Mouse (Mus musculus): Measurements from ENCODE around the gene Klhl2.

Klhl2 gene

DNA sequence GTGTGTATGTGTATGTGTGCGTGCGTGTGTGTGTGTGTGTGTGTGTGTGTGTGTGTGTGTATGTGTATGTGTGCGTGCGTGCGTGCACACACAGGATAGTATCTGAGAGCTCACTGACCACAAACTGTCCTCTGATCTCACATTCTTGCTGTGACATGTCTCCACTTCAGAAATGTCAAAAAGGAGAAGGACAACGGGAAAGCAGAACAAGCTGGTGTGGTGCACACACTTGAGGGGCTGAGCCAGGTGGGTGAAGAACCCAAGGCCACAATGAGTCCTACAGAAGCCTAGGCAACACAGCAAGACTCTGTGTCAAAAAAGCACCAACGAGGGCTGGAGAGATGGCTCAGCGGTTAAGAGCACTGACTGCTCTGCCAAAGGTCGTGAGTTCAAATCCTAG, 81.2 kb downstream of the Klhl2 start:
- no peak for DNase-seq (ENCODE audit: low read depth)

DNA sequence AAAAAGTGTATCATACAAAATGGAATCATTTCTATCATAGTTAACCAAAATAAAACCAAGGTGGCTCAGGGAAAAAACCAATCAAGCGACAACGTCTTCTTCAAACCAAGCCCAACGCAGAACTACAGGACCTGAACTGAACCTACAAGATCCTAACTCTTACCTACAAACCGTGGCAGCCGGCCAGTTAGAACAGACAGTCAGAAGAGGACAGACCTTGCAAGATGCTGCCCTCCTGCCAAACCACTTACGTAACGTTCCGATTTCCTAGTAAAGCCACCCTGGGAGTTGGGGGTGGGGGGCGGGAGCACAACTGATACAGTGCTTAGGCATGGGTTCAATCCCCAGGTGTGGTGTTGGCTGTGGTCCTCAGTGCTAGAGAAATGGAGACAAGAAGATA, 82.8 kb downstream of the Klhl2 start:
- DNase-seq (ENCODE audit: low read depth): no peak

DNA sequence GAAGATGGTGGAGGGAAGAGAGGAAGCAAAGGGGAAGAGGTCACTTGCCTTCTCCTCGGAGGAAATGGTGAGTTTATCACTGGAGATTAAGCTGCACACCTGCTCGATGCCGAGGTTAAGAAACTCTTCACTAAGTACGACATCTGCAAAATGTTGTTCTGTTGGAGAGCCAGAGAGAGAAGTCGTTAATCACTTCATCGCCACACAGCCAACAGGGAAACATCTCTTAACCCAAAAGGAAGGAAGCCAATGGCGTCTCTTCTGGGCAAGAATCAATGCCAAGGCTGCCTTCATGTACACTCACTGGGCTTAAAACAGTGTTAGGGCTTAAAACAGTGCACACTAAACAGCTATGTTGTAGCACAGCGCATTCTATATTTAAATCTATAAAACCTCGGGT, 85.7 kb downstream of the Klhl2 start:
- DNase-seq (ENCODE audit: low read depth): peak; percentile 18

DNA sequence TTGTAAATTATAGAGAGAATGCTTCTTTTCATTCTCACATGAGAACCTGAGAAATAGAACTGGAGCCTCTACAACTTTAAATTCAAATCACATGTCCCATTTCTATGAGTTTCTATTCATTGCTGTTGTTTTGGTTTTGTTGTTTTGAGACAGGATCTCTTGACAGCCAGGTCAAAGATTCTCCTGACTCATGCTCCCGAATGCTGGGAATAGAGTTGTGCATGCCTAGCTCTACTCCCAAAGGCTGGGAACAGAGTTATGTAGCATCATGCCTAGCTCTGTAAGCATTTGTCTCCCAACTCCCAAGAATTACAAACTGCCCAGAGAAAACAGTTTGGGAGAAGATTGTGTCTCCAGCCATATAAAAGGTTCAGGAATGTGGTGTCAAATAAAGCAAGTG, 87.1 kb downstream of the Klhl2 start:
- DNase-seq (ENCODE audit: low read depth): no peak

DNA sequence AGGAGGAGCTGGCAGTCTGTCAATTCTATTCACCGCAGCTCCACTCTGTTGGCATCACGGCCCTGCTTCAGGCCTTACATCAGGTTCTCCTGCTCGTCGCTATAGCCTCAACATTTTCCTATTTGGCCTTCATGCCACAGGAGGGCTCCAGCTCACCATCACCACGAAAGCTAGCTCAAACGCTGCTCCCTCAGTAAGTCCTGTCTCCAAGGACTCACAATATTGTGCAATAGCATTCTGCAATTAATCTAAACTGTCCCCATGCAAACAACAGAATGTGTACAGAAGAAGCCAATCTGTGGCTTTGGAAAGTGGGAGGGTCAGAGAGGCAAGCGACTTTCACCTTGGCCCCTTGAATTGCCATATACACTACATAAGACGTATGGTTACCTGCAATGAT, 88.4 kb downstream of the Klhl2 start:
- DNase-seq (ENCODE audit: low read depth): no peak

DNA sequence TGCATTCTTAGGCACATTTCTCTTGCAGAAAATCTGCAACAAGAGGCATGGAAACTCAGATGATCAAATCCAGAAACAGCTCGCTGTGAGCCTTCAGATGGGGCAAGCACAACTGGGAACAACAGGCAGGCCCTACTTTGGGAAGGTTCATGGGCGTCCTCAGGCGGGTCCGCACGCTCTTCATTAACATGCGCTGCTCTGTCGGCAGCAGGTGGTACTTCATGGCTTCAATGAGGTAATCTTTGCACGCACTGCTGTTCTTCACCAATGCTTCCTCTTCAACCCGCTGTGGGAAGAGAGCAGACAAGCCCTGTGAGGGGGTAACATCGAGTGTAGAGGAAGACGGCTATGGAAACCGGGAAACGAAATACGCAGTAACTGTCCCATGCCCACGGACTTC, 91.9 kb downstream of the Klhl2 start:
- no peak for DNase-seq (ENCODE audit: low read depth)

DNA sequence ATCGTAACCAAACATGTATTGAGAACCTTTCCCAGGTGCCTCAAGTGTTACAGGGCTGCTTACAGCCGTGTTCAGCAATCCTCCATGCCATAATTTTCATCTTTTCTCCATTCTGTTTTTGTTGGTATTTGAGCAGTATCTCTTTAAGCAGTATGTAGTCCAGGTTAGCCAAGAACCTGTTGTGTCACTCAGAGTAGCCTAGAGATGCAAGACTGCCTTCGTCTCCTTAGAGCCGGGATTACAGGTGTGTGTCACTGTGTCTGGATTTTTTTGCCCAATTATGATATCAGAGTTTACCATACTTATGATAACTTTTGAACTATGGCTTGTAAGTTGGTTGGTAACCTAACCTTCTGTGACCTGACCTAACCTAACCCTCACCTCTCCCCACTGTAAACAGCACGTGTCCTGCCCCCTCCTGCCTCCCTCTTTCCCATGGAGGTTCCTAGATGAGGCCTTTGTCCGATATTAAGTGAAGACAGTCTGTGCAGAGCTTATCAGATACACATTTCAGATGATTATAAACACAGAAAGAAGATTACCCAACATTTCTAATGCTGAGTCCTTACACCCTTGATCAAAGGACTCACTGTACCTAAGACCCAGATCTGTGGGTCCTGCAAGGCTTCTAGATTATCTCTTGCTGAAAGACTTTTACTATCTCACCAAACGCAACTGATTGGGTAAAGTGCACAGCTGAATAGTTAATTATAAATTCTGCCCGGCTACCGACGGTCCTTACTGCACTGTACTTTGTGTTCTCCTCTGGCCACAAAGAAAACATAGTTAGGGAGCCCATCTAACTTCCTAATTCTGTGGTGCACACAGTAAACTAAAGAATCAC, 103.4 kb downstream of the Klhl2 start:
- DNase-seq (ENCODE audit: low read depth): no peak

DNA sequence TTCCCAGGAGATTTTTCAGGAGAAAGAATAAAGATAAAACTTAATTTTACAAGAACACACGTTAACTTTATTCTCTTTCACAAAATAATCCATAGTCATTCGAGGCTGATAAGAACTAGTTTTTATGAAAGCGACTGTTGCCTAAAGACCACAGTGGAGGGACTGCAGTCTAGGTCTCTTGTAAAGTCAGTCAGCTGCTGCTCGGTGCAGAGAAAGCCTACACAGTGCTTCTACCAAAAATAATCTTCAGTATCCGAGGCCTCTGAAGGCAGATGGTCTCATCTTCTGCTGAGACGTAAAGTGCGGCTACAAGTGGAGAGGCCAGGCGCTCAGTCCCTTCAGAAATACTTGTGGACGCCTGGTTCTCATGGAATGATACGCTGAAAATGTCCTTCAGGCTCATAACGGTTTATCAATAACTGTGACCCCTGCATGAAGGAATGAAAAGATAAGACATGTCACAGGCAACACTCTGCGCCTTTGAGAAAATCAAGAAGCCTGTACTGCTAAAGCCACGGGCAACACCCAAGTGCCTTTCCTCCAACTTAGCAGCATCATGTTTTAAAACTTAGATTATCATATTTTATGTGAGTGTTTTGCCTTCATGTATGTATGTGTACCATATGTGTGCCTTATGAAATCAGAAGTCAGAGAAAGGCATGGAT, 109.1 kb downstream of the Klhl2 start:
- DNase-seq (ENCODE audit: low read depth): no peak

DNA sequence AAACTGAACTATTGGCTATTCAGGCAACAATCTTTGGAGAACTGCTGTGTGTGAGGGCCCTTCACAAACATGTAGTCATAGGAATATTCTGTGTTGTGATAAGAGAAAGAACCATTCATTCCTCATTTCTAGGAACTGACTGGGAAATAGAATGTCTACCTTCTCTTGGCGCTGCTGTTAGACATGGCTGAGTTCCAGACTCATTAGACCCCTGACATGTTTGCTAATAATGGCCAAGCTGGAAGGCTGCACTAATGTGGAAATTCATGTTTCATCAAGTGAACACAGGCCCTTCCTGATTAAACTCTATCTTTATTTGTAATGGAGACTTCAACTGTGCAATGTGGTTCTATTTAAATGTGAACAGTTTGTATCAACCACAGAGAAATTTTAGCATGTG, 110.9 kb downstream of the Klhl2 start:
- no peak for DNase-seq (ENCODE audit: low read depth)

DNA sequence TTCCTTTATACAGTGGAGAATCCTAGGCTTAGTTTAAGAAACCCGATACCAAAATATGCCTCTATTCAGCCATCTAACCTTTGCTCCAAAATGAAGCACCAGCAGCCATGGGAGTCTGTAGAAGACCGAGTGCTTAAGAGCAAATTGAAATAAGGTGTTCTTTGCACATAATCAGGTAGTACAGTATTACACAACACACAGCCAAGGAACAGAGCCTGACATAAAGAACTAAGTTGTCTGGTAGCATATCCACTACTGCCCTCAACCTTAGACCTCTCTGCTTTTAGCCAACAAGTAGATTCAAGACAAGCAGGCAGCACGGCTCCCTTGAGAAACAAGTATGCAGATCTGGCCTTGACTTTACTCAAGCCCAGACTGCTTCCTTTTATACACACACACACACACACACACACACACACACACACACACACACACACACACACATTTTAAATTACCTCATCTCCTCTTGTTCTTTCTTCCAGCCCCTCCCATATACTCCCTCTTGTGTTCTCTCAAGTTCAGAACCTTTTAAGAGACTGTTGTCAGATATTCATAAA, 113.0 kb downstream of the Klhl2 start:
- DNase-seq (ENCODE audit: low read depth): no peak

DNA sequence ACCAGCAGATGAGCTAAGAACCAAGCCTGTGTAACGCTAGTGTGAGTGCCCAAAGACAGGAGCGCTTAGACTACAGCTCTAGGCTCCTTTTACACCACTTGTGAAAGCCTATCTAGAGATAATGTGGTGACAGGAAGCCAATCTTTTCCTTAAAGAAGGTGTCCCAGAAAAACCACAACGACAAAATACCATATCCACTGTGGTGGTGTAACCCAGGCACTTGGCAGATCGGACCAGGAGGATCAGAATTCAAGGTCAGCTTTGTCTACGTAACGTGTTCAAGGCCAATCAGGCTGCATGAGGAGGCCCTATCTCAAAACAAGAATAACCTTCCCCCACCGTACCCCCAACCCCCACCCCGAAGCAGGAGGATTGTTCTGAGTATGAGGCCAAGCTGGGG, 114.7 kb downstream of the Klhl2 start:
- DNase-seq (ENCODE audit: low read depth): no peak

DNA sequence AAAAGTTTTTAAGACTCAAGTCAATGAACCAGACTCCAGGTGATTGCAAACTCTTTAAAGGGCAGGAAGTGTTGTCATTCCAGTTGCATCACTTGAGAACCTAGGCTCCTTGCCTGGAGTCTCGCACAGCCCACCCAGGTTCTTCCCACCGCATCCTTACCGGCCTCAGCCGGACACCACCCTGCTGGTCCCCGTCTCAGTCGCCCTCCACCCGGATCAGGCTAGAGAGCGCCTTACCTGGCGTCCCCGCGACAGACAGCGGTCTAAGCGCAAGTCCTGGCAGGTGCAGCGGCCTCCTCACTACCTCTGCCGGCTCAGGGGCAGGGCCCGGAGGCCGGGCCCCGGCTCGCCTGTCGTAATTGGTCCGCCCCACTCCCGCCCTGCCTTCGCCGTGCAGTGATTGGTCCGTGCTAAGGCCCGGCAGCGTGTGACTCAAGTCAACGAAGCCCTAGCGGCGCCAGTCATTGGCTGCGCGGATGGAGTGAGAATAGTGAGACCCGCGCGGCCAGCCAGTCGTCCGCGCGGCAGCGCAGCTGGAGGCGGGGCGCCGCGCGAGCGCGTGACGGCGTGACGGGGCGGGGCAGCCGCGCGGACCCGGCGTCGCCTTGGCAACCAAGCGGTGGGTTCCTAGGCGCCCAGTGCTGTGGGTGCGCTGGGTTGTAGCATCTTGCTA, 116.4 kb downstream of the Klhl2 start, which contains the start of gene Msmo1:
Msmo1 (minus strand) TSS at position 522 of the 673 bp plus-strand sequence.
- DNase-seq (ENCODE audit: low read depth): peak; percentile 98

DNA sequence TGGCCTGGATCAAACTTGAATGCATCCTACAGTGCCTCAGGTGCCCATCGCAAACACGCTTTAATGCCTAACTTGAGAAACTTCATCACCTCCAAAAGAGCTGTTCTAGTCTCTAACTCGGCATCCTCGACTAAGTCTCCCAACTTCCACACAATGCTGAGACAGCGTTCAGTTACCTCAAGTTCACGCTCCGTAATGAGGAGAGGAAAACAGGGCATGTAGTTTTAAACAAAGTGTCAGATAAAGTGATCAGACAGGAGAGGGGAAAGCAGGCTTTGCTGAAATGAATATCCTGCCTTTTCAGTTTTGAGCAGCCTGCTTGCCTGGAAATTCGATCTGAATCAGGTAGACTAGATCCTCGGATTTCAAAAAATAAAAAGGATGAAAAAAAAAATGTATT, 117.2 kb downstream of the Klhl2 start:
- peak; percentile 29 for DNase-seq (ENCODE audit: low read depth)

DNA sequence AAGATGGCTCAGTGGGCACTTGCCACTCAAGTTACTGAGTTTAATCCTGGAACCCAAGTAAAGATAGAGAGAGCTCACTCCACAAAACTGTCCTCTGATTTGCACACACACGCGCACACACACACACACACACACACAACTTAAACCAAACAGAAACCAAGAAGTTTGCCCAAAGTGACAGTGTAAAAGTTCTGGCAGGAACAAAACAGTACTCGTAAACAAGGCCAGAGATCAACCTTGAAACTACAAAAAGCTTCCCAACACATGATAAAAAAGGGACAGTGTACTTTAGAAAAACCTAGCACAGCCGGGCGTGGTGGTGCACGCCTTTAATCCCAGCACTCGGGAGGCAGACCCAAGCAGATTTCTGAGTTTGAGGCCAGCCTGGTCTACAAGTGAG, 121.7 kb downstream of the Klhl2 start:
- no peak for DNase-seq (ENCODE audit: low read depth)

DNA sequence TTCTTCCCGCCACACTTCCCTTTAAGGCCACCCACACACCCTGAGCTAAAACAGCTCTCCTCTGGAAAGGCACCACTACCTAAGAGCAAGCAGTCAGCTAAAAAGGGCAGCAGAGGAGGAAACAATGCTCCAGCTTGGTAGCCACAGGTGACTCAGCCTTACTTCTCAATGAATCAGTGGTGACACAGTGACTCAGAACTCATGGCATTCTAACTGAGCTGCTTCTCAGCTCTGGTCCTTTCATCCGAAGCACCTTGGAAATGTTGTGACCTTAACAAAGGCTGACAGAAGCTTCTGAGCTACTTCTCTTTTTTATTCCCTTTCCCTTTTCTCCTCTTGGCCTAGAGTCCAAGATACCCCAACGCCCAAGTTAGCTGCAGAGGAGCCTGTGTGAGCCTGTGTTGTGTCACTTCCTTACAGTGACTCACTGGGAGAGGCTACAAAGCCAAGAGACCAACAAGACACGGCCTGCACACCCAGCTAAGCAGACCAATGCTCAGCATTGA, 123.6 kb downstream of the Klhl2 start:
- no peak for DNase-seq (ENCODE audit: low read depth)

DNA sequence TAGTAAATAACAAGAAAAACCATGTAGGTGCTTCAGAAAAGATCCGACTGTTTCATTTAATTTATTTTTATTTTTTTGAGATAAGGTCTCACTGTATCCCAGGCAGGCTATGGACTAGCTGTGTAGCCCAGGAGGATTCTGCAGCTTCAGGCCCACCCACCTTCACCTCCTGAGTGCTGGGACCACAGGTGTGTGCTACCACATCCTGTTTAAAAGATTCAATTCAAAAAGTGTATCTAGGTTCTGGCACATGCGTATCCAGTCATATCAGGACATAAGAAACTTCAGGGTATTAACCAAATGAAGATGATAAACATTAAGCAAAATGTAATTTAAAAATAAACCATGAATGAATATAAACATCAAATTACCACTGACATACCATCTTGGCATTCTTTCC, 126.6 kb downstream of the Klhl2 start:
- no peak for DNase-seq (ENCODE audit: low read depth)

DNA sequence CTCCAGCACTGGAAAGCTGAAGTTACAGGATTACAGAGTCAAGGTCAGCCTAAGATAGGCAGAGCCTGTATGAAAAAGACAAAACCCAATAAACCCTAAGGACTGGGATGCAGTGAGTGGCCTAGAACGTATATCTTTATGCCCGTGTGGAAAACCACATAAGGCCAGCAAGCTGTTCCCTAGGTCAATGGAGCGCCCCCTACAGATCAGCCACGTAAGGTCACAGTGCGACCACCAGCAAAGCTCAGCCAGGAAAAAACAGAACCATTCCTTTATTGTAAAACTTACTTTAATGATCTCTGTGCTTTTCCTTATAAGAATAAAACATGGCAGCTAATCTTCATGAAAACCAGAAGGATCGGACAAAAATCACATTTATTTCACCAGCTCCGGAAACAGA, 131.9 kb downstream of the Klhl2 start:
- no peak for DNase-seq (ENCODE audit: low read depth)

DNA sequence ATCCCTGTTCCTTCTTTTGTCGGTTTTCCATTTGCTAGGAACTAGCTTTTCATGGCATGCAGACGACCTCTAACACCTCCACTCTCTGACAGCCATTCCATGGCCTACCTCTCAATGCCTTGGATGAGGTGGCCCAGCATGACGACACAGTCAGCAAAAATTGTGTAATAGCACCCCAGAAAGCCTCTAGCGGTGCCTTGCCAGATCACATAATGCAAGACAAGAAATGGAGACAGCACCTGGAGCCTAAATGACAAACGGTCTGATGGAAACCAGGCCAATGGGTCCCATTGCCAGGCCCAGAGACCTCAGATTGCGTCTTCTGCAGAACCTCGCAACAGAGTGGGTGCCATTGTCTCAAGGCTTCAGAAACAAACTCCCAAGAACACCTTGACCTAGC, 137.3 kb downstream of the Klhl2 start:
- DNase-seq (ENCODE audit: low read depth): no peak

DNA sequence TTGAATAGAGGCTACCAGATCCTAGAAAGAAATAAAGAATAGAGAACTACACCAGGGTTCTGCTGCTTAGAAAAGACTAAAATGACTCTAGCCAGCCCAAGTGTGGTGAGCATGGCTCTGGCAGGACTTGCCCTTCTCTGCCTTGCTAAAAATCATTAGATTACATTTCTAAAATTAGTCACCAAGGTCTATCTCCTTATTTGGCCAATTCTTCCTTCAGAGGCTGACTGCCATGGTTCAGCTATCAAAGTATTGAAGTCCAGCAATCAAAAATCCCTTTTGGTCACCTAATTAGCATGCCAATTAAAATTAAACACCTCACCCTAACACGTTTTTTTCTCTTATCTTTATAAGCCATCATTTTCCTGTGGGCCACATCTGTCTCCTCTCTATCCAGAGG, 138.3 kb downstream of the Klhl2 start:
- no peak for DNase-seq (ENCODE audit: low read depth)

DNA sequence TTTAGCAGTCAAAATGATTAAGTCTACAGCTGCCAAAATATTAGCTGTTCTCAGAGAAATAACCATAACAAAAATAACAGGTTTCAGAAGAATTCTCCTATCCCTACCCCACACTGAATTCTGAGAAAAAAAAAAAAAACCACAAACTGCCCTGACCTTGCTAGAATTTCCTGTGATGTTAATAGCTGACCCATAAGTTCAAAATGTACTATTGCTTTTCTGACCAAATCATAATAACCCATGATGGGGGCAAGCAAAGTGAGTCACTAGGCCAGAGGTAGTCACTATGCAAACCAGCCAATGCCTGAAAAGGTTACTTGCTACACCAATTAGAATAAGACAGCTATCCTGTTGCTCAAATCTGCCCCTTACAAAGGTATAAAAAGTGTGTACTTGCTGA, 142.3 kb downstream of the Klhl2 start:
- DNase-seq (ENCODE audit: low read depth): no peak

DNA sequence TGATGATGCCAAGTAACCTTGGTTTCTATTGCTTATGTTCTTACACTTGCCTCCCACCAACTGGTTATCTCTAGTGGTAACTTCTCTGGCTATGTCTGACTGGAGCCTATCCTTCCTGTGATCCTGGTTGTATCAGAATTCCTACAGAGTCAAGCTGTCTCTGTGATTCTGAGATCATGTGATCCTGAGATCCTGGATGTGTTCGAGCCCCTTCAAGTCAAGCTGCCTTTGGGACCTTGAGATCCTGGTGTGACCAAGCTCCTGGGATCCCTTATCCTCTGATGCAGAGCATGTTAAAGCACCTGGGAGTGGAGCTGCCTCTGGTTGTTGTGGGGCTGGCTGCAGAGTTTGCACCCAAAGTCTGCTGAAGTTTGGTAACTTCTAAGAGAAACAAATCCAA, 146.6 kb downstream of the Klhl2 start:
- no peak for DNase-seq (ENCODE audit: low read depth)

DNA sequence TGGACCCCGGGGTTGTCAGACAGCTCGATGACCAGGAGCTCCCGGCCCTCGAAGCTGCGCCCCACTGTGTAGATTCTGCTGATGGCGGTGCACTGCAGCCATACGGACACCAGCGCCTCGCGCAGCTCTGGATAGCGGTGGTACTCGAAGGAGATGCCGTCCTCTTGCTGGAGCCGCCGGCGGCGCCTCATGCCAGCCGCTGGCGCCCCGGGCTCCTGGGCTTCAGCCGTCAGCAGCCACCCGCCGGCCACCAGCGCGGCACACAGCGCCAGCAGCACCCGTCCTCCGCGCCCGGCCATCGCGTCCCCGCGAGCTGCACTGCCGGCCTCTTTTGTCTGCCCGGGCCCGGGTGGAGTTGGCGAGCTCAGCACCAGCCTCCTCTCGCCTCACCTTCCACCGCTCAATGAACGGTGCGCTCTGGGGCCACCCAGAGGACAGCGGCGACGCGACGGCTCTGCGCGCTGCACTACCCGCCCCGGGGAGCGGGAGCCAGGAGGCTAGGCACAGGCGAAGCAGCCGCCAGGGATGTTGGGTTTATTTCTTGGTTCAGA, 157.1 kb downstream of the Klhl2 start, which contains the start of gene Cpe:
Cpe (minus strand) TSS at position 404 of the 551 bp plus-strand sequence.
- DNase-seq (ENCODE audit: low read depth): no peak

All from naive thymus-derived CD4-positive, alpha-beta T cell, adult 2 months (primary cell).